Mouse (Mus musculus) yolk sac, embryonic 10.5 days (tissue): ENCODE measurements around the gene C130060K24Rik.
A peak's percentile ranks its signal among the peaks of the same experiment; 100 is the strongest.

ENCODE experiments used
- DNase-seq: peaks from one replicate; pipeline ENCODE4 v3.0.0-alpha.2; 2017; ENCODE audit warnings: low spot score

C130060K24Rik gene

GRCm38 (mm10) chr6:65380918-65381772 is at the start of gene C130060K24Rik:
Gene C130060K24Rik, plus strand, starts transcription at chr6:65381105.
- DNase-seq = peak; percentile 3

GRCm38 (mm10) chr6:65334246-65334645 is 46.7 kb upstream of the C130060K24Rik start:
- DNase-seq = no peak

- no peak for DNase-seq
Measured at GRCm38 (mm10) chr6:65339391-65339790, 41.5 kb upstream of the C130060K24Rik start.

- DNase-seq = no peak
Measured at GRCm38 (mm10) chr6:65341360-65341759, 39.5 kb upstream of the C130060K24Rik start.

GRCm38 (mm10) chr6:65347736-65348135 is 33.2 kb upstream of the C130060K24Rik start:
- no peak for DNase-seq

GRCm38 (mm10) chr6:65348255-65348654 is 32.6 kb upstream of the C130060K24Rik start:
- no peak for DNase-seq

- DNase-seq = no peak
Measured at GRCm38 (mm10) chr6:65351622-65352021, 29.3 kb upstream of the C130060K24Rik start.

- DNase-seq = no peak
Measured at GRCm38 (mm10) chr6:65375918-65376317, 5.0 kb upstream of the C130060K24Rik start.

- no peak for DNase-seq
Measured at GRCm38 (mm10) chr6:65421888-65422287, 41.0 kb downstream of the C130060K24Rik start.

GRCm38 (mm10) chr6:65427065-65427464 is 46.2 kb downstream of the C130060K24Rik start:
- no peak for DNase-seq

- no peak for DNase-seq
Measured at GRCm38 (mm10) chr6:65433159-65433558, 52.3 kb downstream of the C130060K24Rik start.

- no peak for DNase-seq
Measured at GRCm38 (mm10) chr6:65453465-65453864, 72.6 kb downstream of the C130060K24Rik start.

- DNase-seq = no peak
Measured at GRCm38 (mm10) chr6:65465294-65465693, 84.4 kb downstream of the C130060K24Rik start.

- DNase-seq = no peak
Measured at GRCm38 (mm10) chr6:65470320-65470719, 89.4 kb downstream of the C130060K24Rik start.

GRCm38 (mm10) chr6:65472455-65472854 is 91.5 kb downstream of the C130060K24Rik start:
- no peak for DNase-seq

- no peak for DNase-seq
Measured at GRCm38 (mm10) chr6:65498786-65499185, 117.9 kb downstream of the C130060K24Rik start.
